Mouse (Mus musculus): ENCODE measurements at regions not wholly inside any gene's neighbourhood (a gene's known extent, or its start where the extent isn't known, plus 50 kb on each side); places are given as distances from the start of the nearest gene placed in this dataset.

DNA sequence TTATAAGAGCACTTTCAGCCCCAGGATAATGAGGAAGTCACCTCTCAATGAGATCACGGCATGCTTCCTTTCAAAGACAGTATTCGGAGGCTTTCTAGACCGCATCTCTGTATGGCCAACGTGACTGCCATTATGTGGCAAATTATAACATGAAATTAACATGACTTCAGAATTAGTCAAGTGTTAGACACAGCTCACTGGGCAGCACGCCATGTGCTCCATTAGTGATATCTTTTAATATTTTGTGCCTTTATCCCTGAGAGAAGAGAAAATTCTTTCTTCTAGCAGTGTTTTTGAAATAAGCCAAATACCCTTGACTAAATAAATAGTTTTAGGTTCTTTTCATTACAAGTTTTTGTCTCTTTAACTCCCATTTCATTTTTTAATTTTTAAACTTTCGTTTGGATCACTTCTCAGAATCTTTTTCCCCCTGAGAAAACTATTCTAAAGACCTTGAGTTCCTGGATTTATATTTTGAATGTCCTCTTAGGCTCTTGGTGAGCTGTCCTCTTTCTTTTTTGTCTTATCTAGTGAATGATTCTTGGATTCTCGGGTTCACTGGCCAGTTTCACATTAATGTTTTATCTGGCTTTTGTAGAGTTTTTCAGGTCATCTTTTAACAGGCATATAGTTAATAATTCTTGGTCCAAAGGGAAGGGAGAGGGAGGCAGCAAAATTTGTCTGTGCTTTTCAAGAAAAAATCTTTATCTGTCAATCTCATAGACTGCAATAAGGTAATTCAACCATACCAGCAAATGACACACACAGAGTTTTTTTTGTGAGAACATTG, 390.9 kb downstream of the Adamts20 start:
- ATAC-seq (replicated peaks; ENCODE audit: low FRiP score, low TSS enrichment, poor library complexity, severe bottlenecking) = no peak

DNA sequence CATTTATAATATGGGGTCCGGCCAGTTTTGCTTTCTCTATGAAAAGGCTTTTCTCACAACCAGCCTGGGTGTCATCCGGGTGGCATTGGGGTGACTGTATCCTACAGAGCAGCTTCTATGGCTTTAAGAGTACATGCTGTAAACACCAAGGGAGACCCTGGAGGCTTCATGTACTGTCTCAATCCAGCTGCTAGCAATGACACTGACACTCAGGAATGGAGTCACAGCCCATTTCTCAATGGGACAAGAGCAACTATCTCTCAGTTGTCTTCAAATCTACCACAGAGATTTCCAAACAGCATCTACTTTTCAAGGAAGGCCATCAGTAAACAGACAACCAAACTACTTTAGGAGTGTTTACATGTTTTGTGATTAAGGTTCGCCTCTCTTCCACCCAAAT, 397.5 kb downstream of the Adamts20 start:
- ATAC-seq (replicated peaks; ENCODE audit: low FRiP score, low TSS enrichment, poor library complexity, severe bottlenecking) = no peak

DNA sequence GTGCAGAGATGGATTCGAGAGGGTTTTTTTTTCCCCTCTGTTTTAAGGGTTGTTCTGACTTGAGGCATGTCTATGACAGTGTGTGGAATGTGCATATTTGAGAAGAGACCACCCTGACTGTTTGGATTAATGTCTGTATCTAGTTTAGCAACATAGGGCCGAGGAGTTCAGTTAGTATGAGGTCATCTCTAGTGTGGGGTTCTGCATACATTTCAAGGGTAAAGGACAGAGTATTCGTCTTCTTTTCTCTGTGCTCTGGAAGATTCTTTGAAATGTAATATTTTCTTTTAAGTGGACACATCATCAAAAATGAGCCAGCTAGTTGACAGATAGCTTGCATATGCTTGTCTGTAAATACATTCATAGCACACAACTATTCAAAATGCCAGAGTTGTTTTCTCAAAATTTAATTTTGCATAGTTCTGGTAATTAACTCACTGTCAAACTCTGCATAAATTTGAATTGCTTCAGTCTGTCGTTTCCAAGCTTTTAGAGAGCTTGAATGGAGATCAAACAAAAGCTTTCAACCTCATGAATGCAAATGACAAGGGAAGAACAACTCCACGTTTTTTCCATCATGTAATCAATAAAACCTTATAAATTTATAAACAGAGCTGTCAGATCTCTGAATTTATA, 415.5 kb downstream of the Adamts20 start:
- ATAC-seq (replicated peaks; ENCODE audit: low FRiP score, low TSS enrichment, poor library complexity, severe bottlenecking) = no peak

DNA sequence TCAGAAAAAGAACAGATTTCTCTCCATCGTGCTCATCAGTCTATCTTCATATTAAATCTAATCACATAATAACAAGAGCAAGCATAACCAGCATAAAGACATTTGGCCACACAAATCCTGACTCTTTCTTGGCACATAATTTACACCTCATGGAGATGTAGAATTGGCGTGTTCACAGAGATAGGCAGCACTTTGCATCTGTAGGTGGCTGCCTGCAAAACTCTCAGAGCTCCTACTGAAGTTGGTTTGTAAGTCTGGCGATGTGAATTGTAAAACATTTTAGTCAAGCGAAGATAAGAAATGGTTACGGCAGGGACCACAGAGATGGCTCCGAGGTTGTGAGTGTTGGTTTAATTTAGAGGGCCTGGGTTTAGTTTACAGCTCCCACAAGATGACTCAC, 419.0 kb downstream of the Adamts20 start:
- ATAC-seq (replicated peaks; ENCODE audit: low FRiP score, low TSS enrichment, poor library complexity, severe bottlenecking) = no peak

DNA sequence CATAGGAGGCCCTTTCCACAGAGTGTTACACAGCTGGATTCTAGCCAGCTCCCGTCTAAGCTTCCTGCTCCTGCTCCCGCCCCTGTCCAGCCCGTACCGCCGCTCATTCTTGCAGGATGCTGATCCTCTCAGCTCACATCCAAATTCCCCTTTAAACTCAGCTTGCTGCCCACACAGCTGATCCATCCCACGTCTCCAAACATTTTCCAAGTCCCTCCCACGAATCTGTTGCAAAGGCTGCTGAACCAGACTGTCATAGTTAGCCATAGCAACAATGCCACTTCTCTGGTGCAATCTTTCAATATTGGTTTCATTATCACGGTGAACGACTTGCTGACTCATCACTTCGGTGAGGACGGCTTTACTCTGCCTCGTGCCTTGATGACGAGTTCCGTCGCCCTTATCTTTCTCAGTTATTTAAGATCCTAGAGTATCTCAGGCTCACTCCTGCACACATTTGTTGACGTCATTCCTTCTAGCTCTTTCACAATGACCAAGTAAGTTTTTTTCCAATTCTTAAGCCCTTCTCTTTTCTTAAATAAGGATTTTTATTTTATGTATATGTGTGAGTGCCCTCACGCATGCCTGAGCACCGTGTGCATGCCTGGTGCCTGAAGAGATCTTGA, 420.0 kb downstream of the Adamts20 start:
- no peak for ATAC-seq (replicated peaks; ENCODE audit: low FRiP score, low TSS enrichment, poor library complexity, severe bottlenecking)

DNA sequence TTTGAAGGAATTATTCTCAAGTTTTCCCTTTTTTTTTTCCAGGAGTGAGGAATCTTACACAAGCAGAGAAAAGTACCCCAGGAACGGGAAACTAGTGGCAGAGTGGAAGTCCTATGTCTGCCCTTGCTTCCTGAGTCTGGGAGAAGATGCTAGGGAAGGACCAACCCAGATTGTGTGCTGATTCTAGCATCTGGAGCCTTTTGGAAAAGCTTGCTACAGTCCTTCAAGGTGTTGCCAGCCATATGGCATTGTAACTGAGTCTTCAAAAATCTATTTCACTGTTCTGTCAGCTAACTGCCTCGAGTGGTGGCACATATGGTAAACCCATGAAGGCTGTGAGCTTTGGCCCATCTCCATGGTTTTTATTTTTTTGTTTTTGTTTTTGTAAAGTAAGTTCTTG, 432.3 kb downstream of the Adamts20 start:
- no peak for ATAC-seq (replicated peaks; ENCODE audit: low FRiP score, low TSS enrichment, poor library complexity, severe bottlenecking)

DNA sequence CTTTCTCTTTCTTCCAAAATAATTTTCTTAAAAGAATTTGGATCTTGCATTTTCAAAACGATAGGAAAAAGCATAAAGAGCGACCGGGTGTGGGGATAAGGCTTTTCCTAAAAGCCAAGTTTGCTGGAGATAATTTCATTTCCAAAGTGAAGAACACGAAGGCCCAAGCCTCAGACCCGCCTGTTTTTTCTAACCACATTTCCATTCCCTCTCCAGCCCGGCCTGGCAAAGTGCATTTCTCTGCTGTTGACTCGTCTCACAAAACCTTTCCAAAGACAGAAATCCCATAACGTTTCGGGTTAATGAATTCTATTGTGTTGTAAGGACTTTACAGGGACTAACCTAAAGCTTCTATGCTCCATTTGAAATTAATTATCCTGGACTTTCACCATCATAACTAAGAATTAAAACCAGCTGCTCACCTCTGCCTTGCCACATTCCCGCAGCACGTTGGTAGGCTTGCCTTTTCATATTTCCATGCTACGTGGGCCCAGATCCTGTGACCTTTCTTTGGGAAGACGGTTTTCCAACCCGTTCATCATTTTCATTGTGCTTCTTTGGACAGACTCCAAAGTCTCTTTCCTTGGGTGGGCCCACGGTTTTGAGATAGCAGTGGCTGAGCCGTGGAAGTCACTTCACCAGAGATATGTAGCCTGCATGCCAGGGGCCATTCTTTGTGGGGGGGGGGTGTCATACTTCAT, 430.5 kb upstream of the Prickle1 start:
- ATAC-seq (replicated peaks; ENCODE audit: low FRiP score, low TSS enrichment, poor library complexity, severe bottlenecking) = no peak

DNA sequence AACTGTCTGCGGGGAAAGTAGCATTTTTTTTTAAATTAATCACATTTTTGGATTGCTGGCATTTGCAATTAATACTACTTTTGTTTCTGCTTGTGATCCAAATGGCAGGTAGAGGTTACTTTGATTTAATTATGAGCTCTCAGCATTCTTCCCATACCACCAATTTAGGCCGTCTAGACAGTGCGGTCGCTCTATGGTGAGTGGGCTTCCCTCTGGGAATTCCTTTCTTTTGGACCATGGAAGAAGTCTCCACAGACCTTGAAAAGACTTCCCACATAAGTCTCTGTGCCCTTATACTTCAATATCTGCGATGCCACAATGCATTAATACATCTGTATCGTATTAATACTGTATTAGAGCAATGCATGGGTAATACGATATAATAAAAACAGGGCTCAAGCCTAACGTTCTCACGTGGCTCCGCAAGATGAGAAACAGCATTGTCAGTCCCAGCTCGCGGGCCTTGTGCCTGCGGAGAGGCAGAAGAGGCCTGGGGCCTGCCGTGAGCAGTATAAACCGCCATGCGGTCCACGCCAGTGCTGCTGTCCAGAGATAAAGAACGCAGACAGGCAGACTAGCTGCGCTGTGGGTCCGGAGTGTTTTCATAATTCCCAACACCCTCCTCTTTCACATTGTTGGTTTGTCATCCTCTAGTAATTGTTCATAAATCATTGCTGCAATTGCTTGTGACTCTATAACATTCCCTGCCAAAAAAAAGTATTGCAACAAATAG, 429.7 kb upstream of the Prickle1 start:
- ATAC-seq (replicated peaks; ENCODE audit: low FRiP score, low TSS enrichment, poor library complexity, severe bottlenecking) = peak; percentile 63; the same call in 1 of the 2 replicates

DNA sequence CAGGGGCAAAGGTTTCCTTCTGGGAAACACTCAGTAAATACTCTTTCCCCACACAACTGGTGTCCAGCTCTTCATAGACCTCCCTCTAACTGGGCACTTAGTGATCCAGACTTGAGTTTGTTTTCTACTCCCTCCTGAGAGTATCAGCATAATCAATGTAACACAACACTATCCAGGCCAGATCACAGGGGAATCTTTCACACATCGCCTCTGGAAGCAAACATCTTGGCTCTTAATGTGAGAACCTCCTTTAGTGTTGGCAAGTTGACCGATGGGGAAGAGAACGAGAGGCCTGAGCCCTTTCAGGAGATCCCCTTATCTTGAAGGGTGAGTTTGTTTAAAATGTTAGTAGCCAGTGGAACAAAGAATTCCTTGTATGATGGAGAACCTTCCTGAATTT, 429.1 kb upstream of the Prickle1 start:
- ATAC-seq (replicated peaks; ENCODE audit: low FRiP score, low TSS enrichment, poor library complexity, severe bottlenecking) = no peak

DNA sequence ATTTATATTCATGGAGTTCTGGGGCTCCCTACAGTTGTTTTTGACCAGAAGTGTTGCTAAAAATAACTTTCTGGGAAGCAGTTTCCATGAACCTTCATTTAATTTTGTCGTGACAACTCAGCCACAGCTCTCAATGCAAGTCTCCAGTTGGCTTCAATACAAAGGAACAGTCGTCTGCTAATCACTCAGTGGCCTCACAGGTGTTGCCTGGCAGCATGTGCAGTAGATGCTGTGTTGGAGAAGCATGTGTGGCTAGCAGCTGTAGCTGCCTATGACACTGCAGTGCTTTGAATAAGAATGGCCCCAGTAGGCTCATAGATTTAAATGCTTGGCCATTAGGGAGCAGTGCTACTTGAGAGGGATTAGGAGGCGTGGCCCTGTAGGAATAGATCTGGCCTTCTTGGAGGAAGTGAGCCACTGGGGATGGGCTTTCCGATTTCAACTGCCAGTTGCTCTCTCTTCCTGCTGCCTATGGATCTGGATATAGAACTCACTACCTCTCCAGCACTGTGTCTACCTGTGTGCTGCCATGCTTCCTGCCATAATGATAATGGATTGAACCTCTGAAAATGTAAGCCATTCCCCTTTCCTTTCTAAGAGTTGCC, 428.5 kb upstream of the Prickle1 start:
- no peak for ATAC-seq (replicated peaks; ENCODE audit: low FRiP score, low TSS enrichment, poor library complexity, severe bottlenecking)

DNA sequence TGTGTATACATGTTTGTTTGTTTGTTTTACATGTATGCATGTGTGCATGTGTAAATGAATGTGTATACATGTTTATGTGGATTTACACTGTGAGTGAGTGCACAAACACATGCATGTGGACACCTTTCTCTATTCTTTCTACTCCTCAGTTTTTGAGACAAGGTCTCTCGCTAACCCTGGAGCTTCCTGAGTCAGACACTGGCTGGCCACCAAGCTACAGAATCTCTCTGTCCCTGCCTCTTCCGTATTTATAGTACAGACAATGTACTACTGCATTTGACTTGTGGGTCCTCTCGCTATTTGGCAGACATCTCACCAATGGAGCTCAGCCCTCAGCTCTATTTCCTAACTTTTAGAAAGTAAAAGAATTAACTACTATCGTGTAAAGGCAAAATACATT, 427.8 kb upstream of the Prickle1 start:
- ATAC-seq (replicated peaks; ENCODE audit: low FRiP score, low TSS enrichment, poor library complexity, severe bottlenecking) = no peak

DNA sequence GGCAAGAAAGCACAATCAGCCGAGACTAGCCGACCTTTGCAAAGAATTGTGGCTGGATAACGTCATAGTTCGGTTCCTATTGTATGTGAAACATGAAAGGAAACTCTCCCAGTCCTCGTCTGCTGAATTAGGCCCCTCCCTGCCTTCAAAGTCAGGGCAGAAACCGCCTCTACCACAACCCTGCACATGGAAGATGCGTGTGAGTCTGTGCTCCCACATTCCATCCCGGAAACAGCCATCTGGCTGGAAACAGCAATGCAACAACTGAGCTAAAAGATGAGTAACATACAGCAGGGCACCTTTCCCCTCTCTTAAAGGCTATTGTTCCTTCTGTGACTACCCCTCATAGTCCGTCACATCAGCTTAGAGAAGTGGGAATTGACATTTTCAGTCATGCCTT, 422.1 kb upstream of the Prickle1 start:
- no peak for ATAC-seq (replicated peaks; ENCODE audit: low FRiP score, low TSS enrichment, poor library complexity, severe bottlenecking)

DNA sequence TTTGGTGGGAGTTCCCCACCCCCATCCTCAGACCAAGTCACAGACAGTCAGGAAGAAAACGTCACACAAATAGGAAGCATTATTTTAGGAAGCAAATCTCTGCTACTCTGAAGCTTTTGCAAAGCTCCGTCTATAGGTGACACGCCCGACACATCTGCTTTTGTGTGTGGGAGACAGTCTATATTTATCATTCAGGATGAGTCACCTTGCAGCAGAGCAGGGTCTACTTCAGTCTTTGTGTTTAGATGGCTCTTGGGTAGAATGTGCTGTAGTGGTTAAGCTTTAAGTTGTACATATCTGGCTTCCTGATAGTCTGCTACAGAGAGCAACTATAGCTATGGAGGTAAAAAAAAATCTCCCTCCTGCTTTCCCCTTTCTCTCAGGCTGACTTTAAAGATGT, 415.8 kb upstream of the Prickle1 start:
- no peak for ATAC-seq (replicated peaks; ENCODE audit: low FRiP score, low TSS enrichment, poor library complexity, severe bottlenecking)

DNA sequence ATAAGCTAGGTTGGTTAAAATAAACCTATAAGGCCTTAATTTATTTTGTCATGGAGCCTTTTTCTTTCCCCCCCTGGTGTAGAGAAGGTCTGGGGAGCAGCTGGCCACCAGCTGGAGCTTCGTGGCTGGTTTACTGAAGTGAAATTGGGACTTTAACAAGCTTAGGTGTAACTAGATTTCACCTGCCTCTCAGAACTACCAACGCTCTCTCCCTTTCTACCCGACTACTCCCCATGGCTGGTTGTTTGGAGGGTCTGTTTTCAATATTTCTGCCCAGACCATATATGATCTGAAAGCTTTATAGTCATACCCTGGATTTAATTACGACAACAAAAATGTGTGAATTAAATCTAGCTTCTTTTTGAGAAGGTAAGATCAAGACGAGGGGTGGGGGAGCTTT, 410.4 kb upstream of the Prickle1 start:
- no peak for ATAC-seq (replicated peaks; ENCODE audit: low FRiP score, low TSS enrichment, poor library complexity, severe bottlenecking)

DNA sequence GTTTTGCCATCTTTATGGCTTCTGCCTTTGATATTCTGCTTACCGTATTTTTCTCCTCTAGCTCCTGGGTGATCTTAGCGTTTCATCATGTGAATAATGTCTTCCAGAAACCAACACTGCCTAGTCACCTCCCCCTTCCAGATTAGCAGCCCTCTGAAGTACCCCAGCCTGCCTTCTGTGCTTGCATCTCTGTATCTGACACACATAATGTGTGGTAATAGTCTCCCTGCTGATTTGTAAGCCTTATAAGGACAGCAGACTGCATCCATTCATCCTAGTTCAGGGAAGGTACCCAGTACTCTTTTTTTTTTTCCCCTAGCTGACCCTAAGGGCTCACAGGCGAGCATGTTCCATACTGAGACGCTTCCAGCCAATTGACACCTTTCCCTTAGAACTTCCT, 409.2 kb upstream of the Prickle1 start:
- ATAC-seq (replicated peaks; ENCODE audit: low FRiP score, low TSS enrichment, poor library complexity, severe bottlenecking) = no peak

DNA sequence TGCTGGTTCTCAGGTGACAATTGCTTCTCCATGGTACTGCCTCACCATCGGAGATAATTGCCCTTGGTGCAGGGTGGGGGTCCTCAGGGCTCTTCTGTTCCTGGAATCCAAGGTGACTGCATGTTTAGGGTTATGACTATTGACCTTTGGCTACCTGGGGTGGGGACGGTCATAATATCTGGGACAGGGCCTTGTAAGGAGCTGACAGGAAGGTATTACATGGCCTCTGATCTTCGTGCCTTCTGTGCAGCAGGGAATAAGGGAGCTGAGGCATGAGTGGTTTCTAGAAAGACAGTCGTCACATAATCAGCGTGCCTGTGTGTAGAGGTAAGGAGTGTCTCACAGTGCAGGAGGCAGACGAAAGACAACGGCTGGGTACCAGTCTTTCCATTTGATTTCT, 407.5 kb upstream of the Prickle1 start:
- ATAC-seq (replicated peaks; ENCODE audit: low FRiP score, low TSS enrichment, poor library complexity, severe bottlenecking) = no peak

DNA sequence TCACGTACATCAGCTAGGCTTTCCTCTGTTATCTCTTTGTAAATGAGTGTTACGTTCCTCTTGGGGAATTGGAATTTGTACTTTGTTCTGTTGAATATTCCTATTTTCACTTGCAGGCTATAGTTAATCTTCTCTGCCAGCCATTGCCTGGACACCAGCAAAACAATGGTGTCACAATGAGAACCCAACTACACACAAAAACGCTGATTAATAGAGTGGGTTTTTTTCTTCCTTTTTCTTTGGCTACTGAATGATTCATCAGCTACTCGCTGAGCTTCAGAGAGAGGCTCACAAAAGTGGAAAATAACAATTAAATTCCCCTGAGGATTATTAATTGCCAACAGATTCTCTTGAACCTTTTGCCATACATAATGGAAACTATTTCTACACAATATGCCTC, 398.9 kb upstream of the Prickle1 start:
- ATAC-seq (replicated peaks; ENCODE audit: low FRiP score, low TSS enrichment, poor library complexity, severe bottlenecking) = no peak

DNA sequence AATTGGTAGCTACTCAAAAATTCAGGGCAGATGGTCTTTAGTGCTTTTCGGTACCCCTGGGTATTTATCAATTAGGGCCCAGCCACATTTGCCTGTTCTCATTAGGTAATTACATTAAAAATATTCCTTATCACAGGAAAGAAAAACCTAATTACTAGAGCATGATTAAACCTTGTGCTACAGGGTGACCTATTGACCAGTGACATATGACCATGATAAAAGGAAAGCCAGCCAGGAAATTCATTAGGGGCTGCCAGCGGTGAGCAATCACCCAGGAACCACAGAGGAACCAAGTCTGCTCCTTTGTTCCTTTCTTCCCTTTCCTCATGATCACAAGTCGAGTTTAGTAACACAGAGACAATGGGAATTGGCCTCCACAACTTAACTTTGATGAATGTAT, 394.4 kb upstream of the Prickle1 start:
- ATAC-seq (replicated peaks; ENCODE audit: low FRiP score, low TSS enrichment, poor library complexity, severe bottlenecking) = no peak

DNA sequence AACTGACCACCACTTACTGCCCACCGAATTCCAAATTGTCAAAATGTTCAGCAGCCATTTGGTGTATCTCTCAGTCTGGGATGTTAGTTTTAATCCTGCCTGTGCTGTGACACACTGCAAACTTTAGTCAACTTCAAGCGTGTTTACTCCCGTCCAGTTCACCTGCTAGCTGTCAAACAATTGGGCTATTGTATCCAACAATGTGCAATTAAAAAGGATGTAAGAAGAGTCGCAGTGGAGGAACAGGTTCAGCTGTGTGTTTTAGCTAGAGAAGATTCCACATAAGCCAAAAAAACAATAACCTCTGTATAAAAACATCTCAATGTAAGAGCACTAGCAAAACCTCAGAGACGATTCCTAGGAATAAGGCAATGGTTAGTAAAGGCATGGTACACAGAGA, 392.7 kb upstream of the Prickle1 start:
- no peak for ATAC-seq (replicated peaks; ENCODE audit: low FRiP score, low TSS enrichment, poor library complexity, severe bottlenecking)
